Mouse (Mus musculus) lung, postnatal 14 days (tissue): ENCODE data around the gene Knstrn.

Experiments
- DNase-seq: peaks from one replicate; pipeline ENCODE4 v3.0.0; 2021

Gene Knstrn

DNA sequence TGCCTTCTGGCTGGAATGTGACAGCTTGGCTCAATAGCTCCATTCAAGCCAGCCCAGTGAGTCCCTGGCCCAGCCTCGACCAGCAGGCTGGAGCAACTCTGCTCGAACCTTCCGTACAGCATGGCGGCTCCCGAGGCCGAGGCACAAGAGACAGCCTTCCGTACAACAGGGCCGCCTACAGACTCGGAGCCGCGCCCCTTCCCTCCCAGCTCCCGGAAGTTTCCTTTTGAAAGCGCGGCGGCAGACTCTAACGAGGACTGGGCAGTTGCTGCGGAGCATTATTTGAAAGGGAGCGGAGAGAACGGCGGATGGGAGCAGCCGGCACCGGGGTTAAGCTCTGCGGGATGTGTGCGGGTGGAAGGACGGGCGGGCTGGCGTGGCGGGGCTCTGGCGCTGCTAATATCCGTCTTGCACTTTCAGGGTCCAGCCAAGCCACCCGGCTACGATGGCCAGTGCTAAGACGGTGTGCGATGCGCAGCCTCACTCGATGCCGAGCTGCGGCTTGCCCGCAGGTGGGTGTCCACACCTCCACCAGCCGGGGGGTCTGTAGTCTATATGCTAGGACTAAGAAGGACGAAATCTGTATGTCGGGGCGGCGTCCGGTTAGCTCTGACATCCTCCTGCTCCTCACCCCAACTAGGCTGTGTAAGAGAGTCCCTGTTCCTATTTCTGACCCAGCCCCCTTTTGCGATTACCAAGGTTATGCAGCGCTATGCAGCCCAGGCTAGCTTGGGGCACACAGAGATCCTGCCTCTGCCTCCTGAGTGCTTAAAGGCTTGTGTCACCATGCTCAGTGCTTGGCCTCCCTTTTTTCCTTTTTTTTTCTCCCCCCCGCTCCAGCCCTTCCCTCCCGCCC, at the start of gene Knstrn:
TSS of gene Knstrn (plus strand) at position 23 of the 856 bp plus-strand sequence.
- peak; percentile 92 for DNase-seq

DNA sequence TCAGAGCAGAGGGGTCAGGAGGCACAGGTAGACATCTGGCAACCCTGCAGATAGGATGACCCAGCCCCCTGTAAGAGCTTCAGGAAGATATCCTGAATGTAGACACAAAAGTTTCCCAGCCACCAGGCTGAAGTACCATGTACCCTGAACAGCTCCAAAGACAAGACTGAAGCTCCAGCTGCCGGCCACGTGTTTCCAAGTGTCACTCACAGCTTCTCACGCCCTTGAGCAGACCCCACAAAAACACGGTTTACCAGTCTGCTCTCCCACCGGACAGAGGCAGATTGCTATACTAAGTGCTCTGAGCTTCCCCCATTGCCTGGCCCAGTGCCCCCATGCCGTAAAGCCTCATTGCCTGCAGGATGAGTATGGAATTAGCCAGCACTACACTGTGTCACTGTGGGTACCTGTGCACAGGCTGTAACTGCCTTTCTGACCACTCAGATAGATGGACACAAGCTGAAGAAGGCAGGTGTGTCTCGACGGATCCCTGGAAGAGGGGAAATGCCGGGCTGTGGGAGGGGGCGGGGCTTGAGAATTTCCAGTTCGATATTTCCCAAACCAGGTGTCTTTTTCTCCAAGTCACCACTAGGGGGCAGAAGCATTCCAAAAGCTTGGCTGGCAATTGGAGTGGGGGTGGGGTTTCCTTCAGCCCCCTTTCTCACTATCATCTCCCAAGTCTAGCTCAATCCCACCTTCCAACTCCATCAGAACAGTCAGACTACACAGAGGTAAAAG, 49.5 kb upstream of the Knstrn start:
- peak; percentile 66 for DNase-seq

DNA sequence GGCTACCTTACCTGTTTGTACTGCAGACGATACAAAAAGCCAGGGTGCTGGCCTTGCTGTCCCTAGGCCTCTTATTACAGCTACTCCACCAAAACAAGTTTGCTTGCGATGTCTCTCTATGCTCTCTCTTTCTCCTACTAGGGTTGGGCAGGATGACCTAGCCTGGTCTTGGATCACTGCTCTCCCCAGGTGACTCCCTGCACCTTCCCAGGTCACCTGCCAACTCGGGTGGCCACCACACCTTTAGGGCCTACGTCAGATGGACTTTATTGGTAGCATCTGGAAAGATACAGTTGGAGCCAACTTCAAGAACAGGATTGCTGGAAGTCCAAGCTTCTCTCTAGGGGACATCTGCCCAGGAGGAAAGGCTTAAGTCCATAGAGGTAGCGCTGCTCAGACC, 48.9 kb upstream of the Knstrn start:
- no peak for DNase-seq

DNA sequence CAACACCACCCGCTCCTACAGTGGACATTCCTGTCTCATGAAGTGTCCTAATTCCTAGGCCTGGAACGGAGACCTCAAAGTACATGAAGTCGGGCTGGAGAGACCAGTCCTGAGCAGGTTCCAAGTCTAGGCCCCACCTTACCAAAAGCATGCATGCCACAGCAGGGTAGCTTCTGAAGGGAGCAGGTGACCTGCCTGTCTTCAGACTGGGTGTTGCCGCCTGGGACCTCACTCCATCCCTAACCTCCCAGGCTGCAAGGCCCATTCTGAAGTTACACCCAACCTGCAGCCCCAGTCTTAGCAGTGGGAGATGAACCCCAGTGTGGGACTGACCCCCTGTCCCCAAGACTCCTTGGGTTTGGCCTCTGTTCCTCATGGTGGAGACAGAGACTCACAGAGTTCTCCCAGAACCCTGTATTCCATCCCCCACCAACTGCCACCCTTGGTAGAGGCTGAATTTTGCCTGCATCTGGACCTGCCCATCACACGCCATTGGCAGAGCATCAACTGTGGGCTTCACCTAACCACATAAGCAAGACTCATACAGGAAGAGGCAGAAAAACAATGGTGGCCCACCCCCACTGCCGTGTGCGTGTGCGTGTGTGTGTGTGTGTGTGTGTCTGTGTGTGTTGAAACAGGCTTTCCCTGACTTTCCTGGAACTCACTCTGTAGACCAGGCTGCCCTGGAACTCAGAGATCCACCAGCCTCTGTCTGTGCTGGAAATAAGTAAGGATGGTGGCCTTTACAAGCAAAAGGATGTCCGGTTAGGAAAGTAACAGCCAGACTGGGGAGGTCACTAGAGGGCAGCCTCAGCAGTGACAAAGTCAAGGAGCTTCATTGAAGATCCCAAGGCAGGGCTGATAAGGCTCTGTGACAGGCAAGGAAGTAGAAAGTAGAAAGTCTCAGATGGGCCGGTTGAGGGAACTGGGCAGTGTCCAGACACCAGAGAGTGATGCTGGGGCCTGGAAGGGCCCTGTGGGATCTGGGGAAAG, 47.5 kb upstream of the Knstrn start:
- DNase-seq, result no peak

DNA sequence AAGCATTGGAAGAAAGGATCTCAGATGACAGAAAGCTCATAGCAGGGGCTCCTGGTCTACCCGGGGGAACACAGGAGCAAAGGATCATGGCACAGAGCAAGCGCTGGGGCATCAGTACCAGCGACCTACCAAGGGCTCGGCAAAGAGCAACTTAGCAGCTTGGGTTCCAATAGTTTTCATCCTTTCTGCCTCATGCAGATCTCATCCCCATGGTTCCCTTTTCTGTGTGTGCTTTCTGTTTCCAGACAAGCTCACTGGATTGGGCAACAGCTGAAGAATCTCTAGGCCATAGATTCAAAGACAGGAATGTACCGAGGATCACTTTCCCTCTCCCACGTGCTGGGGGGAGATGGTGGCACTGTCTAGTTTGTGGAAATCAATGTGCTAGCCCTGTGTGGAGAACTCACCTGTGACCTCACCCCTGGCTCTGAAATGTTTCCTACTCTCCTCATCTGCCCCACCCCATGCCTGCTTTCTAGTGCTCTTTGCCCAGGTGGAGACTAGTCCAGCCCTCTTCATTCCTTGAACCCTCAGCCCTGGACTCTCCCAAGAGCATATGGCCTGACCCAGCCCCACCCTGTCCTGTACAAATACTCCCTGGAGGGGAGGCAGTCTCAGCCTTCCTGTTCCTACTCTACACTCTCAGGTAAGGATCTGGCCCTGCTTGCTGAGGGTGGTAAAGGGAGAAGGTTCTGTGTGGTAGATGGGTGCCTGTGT, 41.5 kb upstream of the Knstrn start, which contains the start of gene Phgr1:
TSS of gene Phgr1 (plus strand) at position 612 of the 717 bp plus-strand sequence.
- DNase-seq, result no peak

DNA sequence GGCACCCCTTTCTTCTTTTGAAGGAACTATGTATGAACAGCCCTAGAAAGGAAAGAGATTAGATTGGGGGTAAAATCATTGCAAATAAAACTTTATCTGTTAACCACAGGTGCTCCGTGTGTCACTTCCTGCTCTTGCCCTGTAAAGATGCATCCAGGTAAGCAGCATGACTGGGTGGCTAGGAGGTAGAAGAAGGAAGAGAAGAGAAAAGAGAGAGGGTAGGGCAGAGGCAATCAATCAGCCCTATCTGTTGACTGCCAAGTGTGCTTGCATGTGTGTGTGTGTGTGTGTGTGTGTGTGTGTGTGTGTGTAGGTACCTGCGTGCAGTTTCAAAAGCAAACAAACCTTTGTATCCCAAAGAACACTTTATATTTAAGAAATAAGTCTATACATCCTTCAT, 39.3 kb upstream of the Knstrn start:
- DNase-seq, result no peak

DNA sequence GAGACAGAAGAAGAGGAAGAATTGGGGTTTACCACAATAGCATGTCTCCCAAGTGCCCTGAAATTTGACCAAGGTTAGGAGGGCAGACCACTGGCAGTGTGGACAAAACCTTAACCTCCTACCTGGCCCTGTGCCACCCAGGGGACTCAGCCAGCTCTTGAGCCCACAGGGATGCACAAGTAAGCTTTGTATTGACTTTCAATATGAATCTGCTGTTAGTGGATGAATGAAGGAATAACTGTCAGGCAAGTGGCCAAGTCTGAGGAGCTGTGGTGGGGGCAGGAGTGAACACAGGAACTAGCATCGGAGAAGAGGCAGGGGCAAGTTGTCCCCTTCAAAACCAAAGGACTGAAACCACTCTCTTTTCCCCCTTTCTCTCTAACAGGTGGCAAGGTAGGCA, 38.4 kb upstream of the Knstrn start:
- DNase-seq, result no peak

DNA sequence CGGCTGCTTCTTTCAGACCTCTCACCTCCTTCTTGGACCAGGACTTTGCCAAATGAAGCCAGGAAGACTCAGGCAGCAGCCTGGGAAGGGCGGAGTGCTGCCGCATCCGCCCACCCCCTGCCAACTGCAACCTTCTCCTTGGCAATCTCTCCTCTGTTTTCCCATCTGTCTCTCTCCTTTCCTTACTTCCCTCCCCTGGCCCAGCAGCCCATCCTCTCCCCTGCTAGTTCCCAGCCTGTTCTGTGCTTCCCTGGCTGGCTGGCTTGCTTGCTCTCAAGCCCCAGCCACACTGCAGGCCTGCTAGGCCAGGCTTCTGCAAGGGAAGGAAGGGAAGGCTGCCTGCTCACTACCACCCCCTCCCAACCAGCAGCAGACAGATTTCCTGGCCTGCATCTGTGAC, 38.0 kb upstream of the Knstrn start:
- no peak for DNase-seq

DNA sequence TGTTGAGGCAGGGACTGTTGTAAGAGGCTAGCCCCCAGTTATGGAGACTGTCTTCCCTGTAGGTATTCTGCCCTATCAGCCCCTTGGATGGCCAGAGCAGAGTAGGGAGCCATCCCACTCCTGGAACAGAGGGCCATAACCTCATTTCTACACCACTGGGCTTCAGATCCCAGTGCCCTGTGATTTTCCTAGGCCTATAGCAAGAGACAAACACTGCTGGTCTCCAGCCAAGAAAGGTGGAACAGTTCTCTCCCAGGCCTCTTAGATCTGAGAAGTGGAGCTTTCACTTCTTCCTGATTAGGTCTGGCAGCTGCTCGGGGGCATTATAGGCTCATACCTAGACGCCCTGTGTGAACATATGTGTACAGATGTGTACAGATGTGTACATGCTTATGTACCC, 37.5 kb upstream of the Knstrn start:
- no peak for DNase-seq

DNA sequence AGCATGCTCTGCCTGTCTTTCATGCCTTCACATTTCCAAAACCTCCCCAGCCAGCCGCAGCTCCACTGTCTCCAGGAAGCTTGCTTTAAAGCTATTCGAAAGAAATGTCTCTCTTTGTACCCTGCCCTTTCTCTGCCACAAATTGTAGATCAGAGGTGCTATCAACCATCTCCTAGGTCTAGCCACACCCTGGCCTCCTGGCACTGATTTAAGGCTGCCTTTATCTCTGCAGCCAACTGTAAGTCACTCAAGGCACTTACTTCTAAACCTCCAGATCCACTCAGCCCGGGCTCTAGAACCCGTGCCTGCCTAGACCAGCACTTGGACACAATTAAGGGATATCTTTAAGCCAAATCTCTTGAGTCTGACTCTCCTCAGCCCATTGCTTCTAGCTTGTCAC, 35.4 kb upstream of the Knstrn start:
- no peak for DNase-seq

DNA sequence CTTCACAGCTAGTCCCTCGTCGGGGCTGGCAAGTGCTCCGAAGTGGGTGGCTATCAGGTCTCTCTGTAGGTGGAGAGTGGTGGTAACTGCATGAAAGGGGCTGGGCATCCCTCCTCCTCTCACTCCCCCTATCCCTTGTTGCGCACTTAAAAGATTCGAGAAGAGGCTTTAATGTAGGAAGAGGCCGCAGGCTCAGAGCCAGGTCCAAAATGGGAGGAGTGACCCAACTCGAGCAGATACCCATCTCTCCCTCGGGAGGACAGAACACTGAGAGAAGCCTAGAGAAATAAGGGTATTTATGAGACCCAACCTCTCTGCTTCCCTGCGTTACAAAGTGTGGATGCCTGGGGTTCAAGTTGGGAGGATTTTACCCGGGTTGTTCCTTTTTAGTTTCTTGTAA, 34.7 kb upstream of the Knstrn start:
- DNase-seq, result no peak

DNA sequence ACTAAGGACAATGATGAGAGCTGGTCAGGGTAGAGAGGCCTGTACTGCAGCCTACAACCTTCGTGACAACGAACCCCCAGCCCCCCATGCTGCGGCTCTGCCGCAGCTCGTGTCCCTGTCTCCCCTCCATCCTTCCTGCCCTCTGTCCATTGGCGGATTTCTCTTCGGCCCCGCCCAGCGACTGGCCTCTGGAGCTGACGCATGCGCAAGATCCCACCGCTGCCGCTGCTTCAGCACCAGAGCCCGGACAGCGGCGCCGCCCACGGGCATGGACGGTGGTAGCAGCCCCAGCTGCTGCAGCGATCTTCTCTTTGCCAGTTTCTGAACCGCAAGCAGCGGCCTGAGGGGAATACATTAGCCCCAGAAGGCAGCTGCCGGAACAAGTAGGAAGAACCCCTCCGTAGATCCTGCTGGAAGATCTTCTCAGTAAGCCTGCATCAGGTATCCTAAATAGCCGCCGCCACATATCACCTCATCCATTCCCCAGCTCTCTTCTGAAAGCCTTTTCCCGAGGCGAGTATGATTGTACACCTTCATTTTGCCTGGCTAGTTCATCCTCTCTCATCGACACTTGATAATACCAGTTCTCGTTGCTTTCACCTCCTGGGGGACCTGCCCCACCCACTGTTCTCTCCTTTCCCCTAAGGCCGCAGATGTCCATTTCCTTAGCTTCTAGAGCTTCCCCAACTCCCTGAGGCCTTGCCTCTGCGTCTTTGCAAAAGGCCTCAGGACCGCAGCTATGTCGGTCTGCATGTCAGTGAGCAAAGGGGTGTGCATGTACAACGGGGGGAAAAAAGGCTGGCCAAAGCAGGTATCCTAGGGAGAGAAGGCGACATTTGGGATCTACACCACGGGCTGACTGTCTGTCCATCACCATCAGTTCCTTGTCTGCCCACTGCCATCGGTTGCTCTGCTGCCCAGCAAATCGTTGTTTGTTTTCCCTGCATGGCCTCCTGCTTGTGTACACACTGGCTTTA, 34.0 kb upstream of the Knstrn start, which contains the start of gene Disp2:
TSS of gene Disp2 (plus strand) at position 216 of the 977 bp plus-strand sequence.
- DNase-seq, result peak; percentile 96

DNA sequence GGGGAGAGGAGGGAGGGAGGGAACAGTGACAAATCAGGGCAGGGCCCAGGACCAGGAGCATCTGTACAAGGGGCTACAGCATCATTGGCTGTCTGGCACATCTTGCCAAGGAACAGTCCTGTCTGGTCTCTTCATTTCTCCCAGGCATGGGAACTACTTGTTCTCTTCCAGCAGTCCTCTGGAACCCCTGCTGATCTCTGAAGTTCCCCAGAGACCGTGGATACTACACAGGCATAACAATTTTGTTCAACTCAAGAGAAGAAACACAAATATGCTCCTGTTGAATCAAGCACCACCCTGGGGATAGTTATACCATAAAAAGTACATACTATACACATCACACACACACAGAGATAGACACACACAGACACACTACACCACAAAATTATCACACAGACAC, 32.7 kb upstream of the Knstrn start:
- no peak for DNase-seq

DNA sequence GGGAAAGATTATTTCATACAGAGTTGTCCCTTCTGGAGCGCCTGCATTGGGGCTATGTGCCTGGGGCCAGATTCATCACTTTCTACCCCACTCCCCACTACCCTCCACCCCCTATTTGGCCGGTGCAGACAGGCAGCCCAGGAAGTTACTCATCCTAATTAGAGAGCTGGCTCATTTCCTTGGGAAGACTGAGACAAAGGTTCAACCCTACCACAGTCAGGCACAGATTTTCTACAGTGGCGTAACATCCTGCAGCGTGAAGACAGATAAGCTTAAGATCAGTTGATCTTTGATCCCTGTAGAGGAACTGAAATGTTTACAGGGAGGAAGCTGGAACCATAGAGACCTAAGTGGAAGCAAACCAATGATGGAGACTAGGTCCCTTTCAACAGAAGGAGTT, 31.5 kb upstream of the Knstrn start:
- no peak for DNase-seq

DNA sequence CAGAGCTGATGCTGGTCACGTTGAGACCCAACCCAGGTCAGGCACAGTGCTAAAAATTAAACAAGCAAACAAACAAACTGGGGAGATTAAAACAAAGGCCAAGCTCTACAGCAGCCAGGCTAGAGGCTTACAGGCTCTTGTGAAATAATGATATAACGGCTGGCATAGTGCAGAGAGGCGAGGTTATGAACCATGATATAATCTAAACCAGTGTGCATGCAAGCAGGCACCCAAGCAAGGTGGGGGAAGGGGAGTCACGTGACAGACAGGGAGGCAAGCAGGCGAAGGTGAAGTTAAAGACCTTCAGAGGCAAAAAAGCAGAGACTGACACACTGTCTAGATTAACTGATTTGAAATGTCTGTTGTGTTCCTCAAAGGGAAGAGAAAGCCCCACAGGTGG, 30.7 kb upstream of the Knstrn start:
- DNase-seq, result no peak

DNA sequence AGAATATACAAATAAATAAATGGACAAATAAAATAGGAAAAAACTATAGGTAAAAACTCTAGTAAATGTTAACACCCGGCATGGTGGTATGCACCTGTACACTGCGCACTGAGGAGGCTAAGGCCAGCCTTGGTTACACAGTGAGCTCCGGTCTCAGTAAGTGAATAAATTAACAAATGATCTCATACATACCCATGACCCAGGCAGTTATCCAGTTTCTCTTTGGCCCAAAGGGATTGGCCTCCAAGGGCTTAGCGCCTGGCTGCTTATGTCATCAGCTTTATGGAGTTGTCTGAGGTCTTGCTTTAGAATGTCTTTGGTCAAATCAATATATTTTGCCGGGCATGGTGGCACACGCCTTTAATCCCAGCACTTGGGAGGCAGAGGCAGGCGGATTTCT, 30.1 kb upstream of the Knstrn start:
- DNase-seq, result no peak

DNA sequence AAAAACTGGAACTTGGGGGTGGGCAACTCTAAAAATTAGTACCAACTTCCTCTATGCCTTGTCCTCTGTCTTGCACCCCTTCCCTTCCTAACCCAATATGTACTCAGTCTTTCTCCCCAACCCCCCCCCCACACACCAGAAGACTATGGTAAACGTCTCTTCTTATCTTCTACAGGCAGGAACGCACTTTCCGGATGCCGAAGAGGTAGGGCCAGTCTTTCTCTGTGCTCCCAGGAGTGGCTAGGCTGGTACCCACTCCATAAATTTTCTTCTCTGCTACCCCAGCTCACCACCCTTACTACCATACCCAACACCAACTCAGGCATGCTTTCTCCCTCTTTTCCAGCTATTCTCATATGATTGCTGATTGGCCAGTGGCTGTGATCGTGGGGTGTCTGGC, 27.3 kb upstream of the Knstrn start:
- no peak for DNase-seq

DNA sequence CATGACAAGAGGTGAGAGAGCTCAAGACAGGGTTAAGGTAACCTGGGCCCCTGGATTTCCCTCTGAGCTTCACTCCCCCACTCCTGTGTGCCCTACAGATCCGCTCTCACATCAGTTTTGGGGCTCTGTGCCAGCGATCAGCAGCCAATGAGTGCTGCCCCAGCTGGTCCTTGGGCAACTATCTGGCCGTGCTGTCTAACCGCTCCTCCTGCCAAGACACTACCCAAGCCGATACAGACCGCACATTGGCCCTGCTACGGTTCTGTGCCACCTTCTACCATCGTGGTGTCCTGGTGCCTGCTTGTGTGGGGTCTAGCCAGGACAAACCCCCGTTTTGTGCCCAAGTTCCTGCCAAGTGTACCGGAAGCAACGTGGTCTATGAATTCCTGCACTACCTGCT, 24.3 kb upstream of the Knstrn start:
- no peak for DNase-seq

DNA sequence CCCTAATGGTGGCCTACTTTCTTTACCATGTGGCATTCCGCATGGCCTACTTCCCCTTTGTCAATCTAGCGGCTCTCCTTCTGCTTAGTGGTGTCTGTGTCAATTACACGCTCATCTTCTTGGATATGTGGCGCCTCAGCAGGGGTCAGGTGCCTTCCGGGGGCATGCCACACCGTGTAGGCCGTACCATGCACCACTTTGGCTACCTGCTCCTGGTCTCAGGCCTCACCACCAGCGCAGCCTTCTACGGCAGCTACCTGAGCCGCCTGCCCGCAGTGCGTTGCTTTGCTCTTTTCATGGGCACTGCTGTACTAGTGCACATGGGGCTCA, 23.6 kb upstream of the Knstrn start:
- DNase-seq, result no peak

DNA sequence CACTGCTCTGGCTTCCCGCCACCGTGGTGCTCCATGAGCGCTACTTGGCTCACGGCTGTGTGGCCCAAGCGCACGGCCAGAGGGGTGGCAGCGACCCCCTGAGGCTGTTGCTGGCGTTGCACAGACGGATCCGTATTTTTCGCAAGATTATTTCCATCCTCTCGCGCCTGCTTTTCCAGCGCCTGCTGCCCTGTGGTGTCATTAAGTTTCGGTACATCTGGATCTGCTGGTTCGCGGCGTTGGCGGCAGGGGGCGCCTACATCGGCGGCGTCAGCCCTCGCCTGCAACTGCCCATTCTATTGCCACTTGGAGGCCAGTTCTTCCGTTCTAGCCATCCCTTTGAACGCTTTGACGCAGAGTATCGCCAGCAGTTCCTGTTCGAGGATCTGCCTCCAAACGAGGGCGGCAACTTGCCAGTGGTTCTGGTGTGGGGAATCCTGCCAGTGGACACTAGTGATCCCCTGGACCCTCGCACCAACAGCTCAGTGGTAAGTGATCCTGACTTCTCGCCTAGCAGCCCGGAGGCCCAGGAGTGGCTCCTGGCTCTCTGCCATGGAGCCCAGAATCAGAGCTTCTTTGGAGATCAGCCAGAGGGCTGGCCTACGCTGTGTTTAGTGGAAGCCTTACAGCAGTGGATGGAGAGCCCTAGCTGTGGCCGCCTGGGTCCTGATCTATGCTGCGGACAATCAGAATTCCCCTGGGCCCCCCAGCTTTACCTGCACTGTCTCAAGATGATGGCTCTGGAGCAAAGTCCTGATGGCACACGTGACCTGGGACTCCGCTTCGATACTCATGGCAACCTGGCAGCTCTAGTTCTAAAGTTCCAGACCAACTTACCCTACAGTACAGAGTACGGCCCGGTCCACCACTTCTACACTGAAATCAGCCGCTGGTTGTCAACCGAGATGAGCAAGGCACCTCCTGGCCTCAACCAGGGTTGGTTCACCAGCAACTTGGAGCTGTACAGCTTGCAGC, 23.0 kb upstream of the Knstrn start:
- peak; percentile 82 for DNase-seq
